Mouse (Mus musculus): ENCODE results near the gene Stc2. TPM values are rescaled to one million over a fixed set of nuclear protein-coding genes. Genes with fewer than 3 reads are reported as not detected.

Stc2 gene
- polyA plus RNA-seq, 1 experiment from 2014 or later = 1.6 TPM

DNA sequence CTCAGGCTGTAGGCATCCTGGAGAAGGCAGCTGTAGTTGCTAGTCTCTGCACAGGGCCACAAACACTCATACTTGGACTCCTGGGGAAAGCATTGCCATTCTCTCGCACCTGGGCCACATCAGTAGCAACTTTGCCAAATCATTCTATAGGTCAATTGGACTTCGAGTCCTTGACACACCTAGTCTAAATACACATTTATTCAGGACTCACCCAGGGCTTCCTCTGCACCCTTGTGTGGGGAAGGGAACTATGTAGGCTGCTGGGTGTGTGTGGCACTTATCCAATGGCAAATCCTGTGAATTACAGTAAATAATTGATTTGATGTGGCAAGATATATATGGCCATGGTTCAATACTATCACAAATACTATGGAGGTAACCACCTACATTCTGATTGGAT lies 14.1 kb upstream of the Stc2 start:
- no peaks in the 10 kb centered on the region for H3K36me3 ChIP-seq
- H3K27me3 ChIP-seq = no peaks in the 10 kb centered on the region
- 89% methylated on average over 2 of the region's 2 CpGs for WGBS
- H3K4me3 ChIP-seq = no peak overlapping the region
- no peak overlapping the region for H3K9ac ChIP-seq
- H3K4me2 ChIP-seq (replicated peaks) = no peak overlapping the region
- no peaks in the 10 kb centered on the region for H3K9me3 ChIP-seq
- ATAC-seq (ENCODE audit: insufficient number of reproducible peaks, insufficient read depth, low FRiP score, low TSS enrichment) = no peak
- no peak overlapping the region for H3K27ac ChIP-seq
- 0 out of 2 replicates have a peak, but pooled peaks cover 4% of the 10 kb centered on the region for H3K4me1 ChIP-seq

- WGBS = 57% methylated on average over 5 of the region's 5 CpGs
- H3K4me3 ChIP-seq = no peak overlapping the region
Observed at GRCm38 (mm10) chr11:31382145-31382544, 12.3 kb upstream of the Stc2 start.

DNA sequence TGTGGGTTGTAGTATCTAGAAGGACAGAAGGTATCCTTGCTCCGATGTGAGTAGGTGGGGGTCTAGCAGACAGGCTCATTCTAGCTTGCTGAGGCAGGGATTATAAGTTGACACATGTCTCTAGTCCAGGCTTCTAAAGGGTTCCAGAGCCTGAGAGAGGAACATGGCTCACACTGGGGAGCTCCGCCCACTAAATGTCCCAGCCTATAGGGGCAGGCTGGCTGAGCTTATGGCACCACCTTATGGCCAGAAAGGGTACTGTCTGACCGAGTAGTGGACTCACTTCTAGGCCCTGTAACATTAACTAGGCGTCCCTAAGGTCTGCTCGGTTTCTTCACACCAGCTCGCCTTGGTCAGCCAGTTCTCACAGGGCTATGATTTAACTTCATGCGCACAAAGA lies 3.6 kb upstream of the Stc2 start:
- ATAC-seq (ENCODE audit: insufficient number of reproducible peaks, insufficient read depth, low FRiP score, low TSS enrichment) = no peak
- H3K27me3 ChIP-seq = peaks cover 48% of the 10 kb centered on the region
- no peaks in the 10 kb centered on the region for H3K36me3 ChIP-seq
- no peak overlapping the region for H3K4me2 ChIP-seq (replicated peaks)
- H3K27ac ChIP-seq = no peak overlapping the region
- WGBS = 61% methylated on average over 7 of the region's 7 CpGs
- H3K4me3 ChIP-seq = no peak overlapping the region
- H3K9me3 ChIP-seq = no peaks in the 10 kb centered on the region
- no peak overlapping the region for H3K9ac ChIP-seq
- peaks cover 13% of the 10 kb centered on the region; the same call in 1 of the 2 replicates for H3K4me1 ChIP-seq

More at GRCm38 (mm10) chr11:31382145-31382544, 12.3 kb upstream of the Stc2 start:
- H3K9ac ChIP-seq = no peak overlapping the region
- H3K4me1 ChIP-seq = 0 out of 2 replicates have a peak, but pooled peaks cover 4% of the 10 kb centered on the region
- no peaks in the 10 kb centered on the region for H3K9me3 ChIP-seq
- no peak overlapping the region for H3K4me2 ChIP-seq (replicated peaks)
- ATAC-seq (ENCODE audit: insufficient number of reproducible peaks, insufficient read depth, low FRiP score, low TSS enrichment) = peak; percentile 47; the same call in 1 of the 2 replicates
- H3K27me3 ChIP-seq = no peaks in the 10 kb centered on the region
- H3K27ac ChIP-seq = no peak overlapping the region
- no peaks in the 10 kb centered on the region for H3K36me3 ChIP-seq

DNA sequence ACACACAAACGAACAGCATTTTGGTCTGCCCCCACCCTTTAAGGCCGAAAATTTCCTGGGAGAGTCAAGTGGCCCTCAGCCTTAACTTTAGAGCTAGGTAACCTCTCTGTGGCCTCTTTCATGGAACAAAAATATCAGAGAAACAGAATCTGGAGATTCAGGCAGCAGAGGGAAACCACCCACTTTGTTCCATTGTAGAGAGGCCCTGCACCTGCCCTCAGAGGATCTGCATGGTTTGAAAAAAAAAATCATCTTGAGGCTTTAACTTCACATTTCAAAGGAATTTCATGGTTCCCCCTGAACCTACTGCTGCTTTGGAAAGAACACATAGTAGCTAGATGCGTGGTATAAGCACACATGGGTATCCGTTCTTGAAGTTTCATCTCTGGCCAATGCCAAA lies 2.3 kb upstream of the Stc2 start:
- H3K9ac ChIP-seq = no peak overlapping the region
- no peaks in the 10 kb centered on the region for H3K9me3 ChIP-seq
- H3K27me3 ChIP-seq = peaks cover 51% of the 10 kb centered on the region
- 70% methylated on average over 4 of the region's 4 CpGs for WGBS
- no peak overlapping the region for H3K4me3 ChIP-seq
- no peak overlapping the region for H3K27ac ChIP-seq
- H3K36me3 ChIP-seq = no peaks in the 10 kb centered on the region
- no peak for ATAC-seq (ENCODE audit: insufficient number of reproducible peaks, insufficient read depth, low FRiP score, low TSS enrichment)
- no peak overlapping the region for H3K4me2 ChIP-seq (replicated peaks)
- H3K4me1 ChIP-seq = peaks cover 16% of the 10 kb centered on the region; the same call in 1 of the 2 replicates

GRCm38 (mm10) chr11:31371256-31371838 lies 1.5 kb upstream of the Stc2 start:
- Histone ChIP-seq H3K27me3 (peaks cover 59% of the 10 kb centered on the region), H3K27ac (no peak overlapping the region), H3K4me3 (peak overlapping the region; percentile 53), H3K4me1 (peaks cover 16% of the 10 kb centered on the region; the same call in 1 of the 2 replicates), H3K4me2 (replicated peaks) (peak overlapping the region; percentile 99), H3K9me3 (no peaks in the 10 kb centered on the region), H3K36me3 (no peaks in the 10 kb centered on the region), H3K9ac (no peak overlapping the region)
- no peak for ATAC-seq (ENCODE audit: insufficient number of reproducible peaks, insufficient read depth, low FRiP score, low TSS enrichment)
- 2% methylated on average over 39 of the region's 39 CpGs for WGBS

- no peak for ATAC-seq (ENCODE audit: insufficient number of reproducible peaks, insufficient read depth, low FRiP score, low TSS enrichment)
- Histone ChIP-seq H3K4me2 (replicated peaks) (peak overlapping the region; percentile 99), H3K36me3 (no peaks in the 10 kb centered on the region), H3K4me3 (peak overlapping the region; percentile 53), H3K27me3 (peaks cover 59% of the 10 kb centered on the region), H3K27ac (no peak overlapping the region), H3K4me1 (peaks cover 16% of the 10 kb centered on the region; the same call in 1 of the 2 replicates), H3K9me3 (no peaks in the 10 kb centered on the region), H3K9ac (peak overlapping the region; percentile 24; the same call in 1 of the 2 replicates)
- WGBS = 2% methylated on average over 19 of the region's 24 CpGs
Observed at GRCm38 (mm10) chr11:31370436-31371230, 759 bp upstream of the Stc2 start.

GRCm38 (mm10) chr11:31368965-31369647 lies 768 bp downstream of the Stc2 start:
- Histone ChIP-seq H3K27ac (no peak overlapping the region), H3K9ac (peak overlapping the region; percentile 40), H3K4me2 (replicated peaks) (peak overlapping the region; percentile 99), H3K36me3 (no peaks in the 10 kb centered on the region), H3K9me3 (no peaks in the 10 kb centered on the region), H3K27me3 (peaks cover 59% of the 10 kb centered on the region), H3K4me3 (peak overlapping the region; percentile 53), H3K4me1 (peaks cover 16% of the 10 kb centered on the region; the same call in 1 of the 2 replicates)
- under 1% methylated on average over 49 of the region's 50 CpGs for WGBS
- ATAC-seq (ENCODE audit: insufficient number of reproducible peaks, insufficient read depth, low FRiP score, low TSS enrichment) = peak; percentile 71

DNA sequence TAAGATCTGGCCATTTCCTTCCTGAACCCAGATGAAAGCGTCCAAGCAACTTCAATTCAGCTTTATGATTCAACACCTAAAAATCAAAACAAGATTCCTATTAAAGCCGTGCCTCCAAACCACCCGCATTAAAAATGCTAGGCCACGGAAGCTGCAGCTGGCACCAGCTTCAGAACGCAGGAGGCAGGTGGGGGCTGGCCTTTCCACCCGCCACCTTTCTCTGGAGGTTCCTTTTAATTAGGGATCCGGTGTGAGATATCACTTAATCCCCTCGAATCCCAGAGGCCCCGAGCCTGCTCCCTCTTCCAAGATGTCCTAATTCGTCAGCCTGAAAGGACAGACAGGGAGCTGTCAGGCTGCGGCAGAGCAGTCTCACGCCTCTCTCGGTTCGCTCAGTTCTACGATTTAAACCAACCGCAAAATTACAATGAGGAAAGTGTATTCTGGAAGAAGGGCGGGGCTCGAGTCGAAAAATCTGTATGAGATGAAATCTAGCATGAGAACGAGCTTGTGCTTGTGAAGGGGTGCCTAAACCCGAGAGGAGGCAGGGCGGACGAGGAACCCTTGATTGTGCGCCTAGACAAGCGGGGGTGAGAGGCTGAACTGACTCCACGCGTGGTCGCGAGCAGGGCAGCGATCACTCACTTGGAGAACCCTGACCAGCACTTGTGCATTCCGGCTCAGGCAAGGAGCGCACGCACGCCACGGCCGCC lies 1.5 kb downstream of the Stc2 start:
- Histone ChIP-seq H3K27ac (no peak overlapping the region), H3K9ac (peak overlapping the region; percentile 40; the same call in 1 of the 2 replicates), H3K4me3 (peak overlapping the region; percentile 53), H3K4me1 (peaks cover 16% of the 10 kb centered on the region; the same call in 1 of the 2 replicates), H3K9me3 (no peaks in the 10 kb centered on the region), H3K4me2 (replicated peaks) (peak overlapping the region; percentile 99), H3K27me3 (peaks cover 55% of the 10 kb centered on the region), H3K36me3 (no peaks in the 10 kb centered on the region)
- WGBS = 2% methylated on average over 36 of the region's 36 CpGs
- ATAC-seq (ENCODE audit: insufficient number of reproducible peaks, insufficient read depth, low FRiP score, low TSS enrichment) = no peak

DNA sequence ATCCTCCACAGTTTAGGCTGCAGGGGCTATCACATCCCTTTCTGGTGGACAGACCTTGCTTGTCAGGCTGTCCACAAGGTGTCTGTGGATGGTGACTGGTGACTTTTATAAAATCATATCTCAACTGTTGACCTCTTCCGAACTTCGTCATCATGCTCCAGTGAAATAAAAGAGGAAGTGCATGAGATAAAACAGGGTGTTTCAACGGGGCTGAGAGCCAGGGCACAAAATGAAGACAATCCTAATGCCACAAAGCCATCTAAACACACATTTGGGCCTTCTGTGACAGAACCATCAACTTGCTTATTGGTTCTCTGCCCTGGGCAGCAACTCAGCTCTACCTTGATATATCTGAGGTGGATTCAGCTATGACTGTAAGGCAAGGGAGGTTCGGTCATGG lies 3.0 kb downstream of the Stc2 start:
- WGBS = 82% methylated on average over 4 of the region's 4 CpGs
- Histone ChIP-seq H3K4me3 (no peak overlapping the region), H3K4me1 (peaks cover 16% of the 10 kb centered on the region; the same call in 1 of the 2 replicates), H3K27me3 (peaks cover 39% of the 10 kb centered on the region), H3K27ac (no peak overlapping the region), H3K9me3 (no peaks in the 10 kb centered on the region), H3K4me2 (replicated peaks) (no peak overlapping the region), H3K9ac (no peak overlapping the region), H3K36me3 (no peaks in the 10 kb centered on the region)
- no peak for ATAC-seq (ENCODE audit: insufficient number of reproducible peaks, insufficient read depth, low FRiP score, low TSS enrichment)

- ATAC-seq (ENCODE audit: insufficient number of reproducible peaks, insufficient read depth, low FRiP score, low TSS enrichment) = no peak
- Histone ChIP-seq H3K36me3 (no peaks in the 10 kb centered on the region), H3K27me3 (peaks cover 35% of the 10 kb centered on the region), H3K27ac (no peak overlapping the region), H3K9me3 (no peaks in the 10 kb centered on the region), H3K4me1 (peaks cover 15% of the 10 kb centered on the region; the same call in 1 of the 2 replicates), H3K4me3 (no peak overlapping the region), H3K9ac (no peak overlapping the region), H3K4me2 (replicated peaks) (no peak overlapping the region)
- 71% methylated on average over 2 of the region's 2 CpGs for WGBS
Observed at GRCm38 (mm10) chr11:31366421-31366820, 3.5 kb downstream of the Stc2 start.

- Histone ChIP-seq H3K36me3 (no peaks in the 10 kb centered on the region), H3K27ac (no peak overlapping the region), H3K27me3 (peaks cover 30% of the 10 kb centered on the region), H3K9me3 (no peaks in the 10 kb centered on the region), H3K4me2 (replicated peaks) (no peak overlapping the region), H3K9ac (no peak overlapping the region), H3K4me1 (peaks cover 10% of the 10 kb centered on the region; the same call in 1 of the 2 replicates), H3K4me3 (no peak overlapping the region)
- ATAC-seq (ENCODE audit: insufficient number of reproducible peaks, insufficient read depth, low FRiP score, low TSS enrichment) = no peak
- 84% methylated on average over 2 of the region's 2 CpGs for WGBS
Observed at GRCm38 (mm10) chr11:31365981-31366380, 3.9 kb downstream of the Stc2 start.

Data from embryonic facial prominence, embryonic 12.5 days (tissue).